Mouse (Mus musculus) right cerebral cortex, postnatal 10 days (tissue): ENCODE measurements at regions not wholly inside any gene's neighbourhood (a gene's known extent, or its start where the extent isn't known, plus 50 kb on each side); places are given as distances from the start of the nearest gene placed in this dataset.

Experiments used
- DNase-seq, 2 experiments: peaks; one replicate each; pipeline ENCODE4 v3.0.0; 2021; ENCODE audit warnings: low spot score in 2 of 2

- no peak for DNase-seq
These were observed 360.9 kb upstream of the Tenm4 start for GRCm38 (mm10) chr7:95810096-95810495.

DNA sequence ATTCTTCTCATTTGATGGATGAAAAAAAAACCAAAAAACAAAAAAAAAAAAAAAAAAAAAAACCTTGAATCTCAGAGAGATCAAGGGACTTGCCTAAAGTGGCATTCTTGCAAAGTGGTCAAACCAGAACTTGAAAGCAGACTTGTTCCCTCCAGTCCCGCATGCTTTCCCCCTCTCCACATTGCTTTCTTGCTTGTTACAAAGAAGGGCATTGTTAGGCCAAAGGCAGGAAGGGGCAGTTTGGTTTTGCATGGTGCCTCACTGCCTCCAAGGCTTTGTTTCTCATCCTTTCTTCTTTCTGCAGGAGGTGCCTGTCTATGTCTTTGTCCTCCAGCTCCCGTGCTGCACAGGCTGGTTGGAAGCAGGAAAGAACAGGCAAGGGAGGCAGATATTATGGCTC is 356.2 kb upstream of the Tenm4 start:
- DNase-seq: no peak

- no peak for DNase-seq
These were observed 347.5 kb upstream of the Tenm4 start for GRCm38 (mm10) chr7:95823539-95823938.

DNA sequence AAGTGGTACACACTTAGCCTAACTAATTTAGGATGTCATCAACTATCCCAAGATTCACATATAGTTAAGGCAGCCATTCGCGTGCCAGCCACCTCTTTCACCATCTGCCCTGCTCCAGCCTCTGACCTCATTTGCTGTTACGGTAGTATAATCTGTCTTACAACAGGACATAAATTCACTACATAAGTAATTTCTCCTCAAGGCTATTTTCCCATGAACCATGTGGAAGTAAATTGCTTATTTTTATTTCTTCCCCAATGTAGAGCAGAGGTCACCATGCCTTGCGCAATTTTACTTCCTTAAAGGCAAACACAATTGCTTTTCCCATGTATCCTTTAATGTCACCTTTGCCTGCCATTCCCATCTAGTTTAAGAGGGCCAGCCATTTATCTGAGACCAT is 341.2 kb upstream of the Tenm4 start:
- no peak for DNase-seq

DNA sequence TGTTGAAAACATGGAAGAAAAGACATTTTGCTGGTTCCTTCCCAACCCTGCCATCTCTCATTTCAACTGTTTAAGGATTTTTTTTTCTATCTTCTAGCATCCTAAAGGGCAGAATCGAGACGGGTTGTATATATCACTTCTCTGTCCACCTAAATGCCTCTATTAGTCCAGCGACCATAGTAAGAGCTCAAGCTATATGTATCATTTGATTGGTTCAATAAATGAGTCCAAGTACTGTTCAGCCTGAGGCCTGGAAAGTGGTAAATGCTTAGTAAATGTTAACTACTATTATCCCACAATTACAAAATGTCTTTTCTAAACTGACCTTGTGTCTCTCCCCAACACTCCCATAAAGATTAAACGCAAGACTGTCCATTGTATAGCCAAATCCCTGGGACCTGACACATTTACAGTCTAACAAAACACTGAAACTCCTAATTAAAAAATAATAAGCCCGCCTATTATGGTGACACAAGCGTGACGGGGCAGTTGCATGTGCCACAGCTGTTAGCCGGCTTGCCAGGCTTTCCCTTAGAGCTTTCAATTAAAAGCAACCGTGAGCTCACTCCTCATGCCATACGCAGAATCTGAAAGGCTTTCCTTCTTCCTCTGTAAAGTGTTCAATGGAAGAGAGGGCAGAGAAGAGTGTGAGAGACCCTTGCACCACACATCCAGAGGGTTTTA is 336.7 kb upstream of the Tenm4 start:
- DNase-seq: no peak

DNA sequence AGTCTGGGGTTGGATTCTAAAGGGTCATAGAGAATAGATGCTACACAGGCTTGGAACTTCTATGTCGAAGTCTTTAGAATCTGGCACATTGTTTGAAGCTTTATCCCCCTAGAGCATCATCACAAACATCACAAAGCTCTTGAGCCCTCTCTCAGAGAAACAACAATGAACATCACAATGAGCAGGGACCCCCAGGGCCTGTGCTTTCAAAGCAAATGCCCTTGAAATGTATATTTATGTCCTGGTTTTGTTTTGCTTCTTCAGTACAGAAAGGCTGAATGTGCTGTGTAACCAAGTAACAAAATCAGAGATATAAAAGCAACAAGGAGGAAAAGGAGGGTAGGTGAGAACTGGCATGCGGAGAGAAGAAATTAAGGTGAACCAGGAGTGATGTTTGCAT is 330.6 kb upstream of the Tenm4 start:
- no peak for DNase-seq

DNA sequence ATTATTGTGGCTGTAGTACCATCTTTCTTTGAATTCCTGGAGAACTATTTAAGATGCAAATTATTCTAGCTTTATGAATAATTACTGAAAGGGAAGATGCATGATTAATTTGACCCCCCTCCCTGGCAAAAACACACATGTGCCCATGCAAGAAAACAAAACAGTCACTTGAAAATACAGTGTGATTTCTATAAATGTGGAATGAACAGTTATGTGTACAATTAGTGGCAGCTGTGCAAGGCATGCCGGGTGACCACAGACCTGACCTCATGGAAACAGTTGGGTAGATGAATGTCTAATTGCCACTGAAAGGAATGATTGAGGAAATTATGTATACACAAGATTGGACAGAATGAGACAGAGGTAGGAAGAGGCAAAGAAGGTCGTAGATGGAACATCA is 321.2 kb upstream of the Tenm4 start:
- DNase-seq: no peak

GRCm38 (mm10) chr7:95852630-95853029 is 318.4 kb upstream of the Tenm4 start:
- DNase-seq: no peak

DNA sequence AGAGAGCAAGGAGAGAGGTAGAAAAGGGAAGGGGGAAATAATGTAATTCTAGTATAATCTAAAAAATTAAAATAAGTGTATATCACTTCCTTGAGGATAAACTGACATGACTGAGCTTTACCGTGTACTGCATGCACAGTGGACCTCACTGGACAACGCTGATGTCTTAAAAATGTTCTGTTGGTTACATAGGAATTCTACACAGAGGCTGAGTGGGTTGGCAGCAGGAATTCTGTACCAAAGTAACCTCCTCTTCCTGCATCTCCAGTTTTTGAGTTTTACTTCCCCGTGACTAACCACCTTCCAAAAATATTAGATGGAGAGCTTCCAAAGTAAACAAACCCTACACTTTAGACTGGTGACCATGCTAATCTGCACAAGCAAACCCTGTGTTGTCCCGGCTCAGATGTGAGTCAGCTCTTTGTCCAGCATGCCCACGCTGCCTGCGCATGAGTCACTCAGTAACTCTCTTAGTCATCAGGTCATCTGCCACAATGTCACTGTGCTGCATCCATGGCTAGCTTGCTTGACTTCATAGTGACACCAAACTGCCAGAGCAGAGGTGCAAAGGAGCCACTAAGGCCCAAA is 317.7 kb upstream of the Tenm4 start:
- no peak for DNase-seq

DNA sequence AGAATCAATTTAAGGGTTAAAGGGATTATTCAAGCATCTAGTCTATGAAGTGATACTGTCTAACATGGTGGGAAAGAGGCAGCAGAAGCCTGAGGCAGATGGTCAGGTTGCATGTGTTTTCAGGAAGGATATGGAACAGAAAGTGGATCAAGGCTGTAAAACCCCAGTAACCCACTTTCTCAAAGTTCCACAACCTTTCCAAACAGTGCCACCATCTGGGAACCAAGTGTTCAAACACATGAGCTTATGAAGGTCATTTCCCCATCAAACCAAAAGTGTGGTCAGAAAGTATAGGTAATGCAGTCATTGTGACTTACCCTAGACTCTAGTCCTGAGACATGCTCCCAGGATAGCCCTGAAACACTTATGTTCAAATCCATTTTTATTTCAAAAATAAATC is 312.8 kb upstream of the Tenm4 start:
- no peak for DNase-seq

DNA sequence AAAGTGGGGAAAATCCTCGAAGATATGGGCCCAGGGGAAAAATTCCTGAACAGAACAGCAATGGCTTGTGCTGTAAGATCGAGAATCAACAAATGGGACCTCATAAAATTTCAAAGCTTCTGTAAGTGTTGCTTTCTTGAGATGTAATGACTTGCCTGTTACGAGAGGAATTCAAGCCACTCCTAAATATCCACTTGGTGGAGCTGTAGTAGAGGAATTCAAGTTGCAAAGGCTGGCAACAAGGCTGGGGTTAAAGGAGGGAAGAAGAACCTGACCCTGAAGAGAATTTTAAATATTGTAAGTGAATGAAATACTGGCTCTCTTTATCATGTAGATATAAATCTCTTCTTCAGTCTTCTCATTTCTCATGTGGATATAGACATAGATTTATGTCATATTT is 306.8 kb upstream of the Tenm4 start:
- no peak for DNase-seq

DNA sequence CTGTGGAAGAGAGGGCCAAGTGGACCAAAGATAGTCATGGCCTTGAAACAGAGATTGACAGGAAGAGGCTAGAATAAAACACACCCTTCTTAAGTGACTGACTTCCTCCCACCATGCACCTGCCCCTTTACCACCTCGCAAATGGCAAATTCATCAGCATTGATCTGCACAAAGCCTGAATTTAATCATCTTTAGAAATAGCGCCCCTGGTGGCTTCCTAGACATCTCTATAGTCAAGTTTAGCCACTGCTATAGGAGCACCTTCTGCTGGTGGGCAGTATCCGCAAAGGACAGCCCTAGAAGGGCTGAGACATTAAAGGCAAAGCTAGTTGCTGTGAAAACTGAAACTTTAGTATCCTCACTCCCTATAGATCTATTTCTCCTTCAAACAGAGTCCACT is 305.8 kb upstream of the Tenm4 start:
- no peak for DNase-seq

- no peak for DNase-seq
These were observed 302.3 kb upstream of the Tenm4 start for GRCm38 (mm10) chr7:95868753-95869152.

DNA sequence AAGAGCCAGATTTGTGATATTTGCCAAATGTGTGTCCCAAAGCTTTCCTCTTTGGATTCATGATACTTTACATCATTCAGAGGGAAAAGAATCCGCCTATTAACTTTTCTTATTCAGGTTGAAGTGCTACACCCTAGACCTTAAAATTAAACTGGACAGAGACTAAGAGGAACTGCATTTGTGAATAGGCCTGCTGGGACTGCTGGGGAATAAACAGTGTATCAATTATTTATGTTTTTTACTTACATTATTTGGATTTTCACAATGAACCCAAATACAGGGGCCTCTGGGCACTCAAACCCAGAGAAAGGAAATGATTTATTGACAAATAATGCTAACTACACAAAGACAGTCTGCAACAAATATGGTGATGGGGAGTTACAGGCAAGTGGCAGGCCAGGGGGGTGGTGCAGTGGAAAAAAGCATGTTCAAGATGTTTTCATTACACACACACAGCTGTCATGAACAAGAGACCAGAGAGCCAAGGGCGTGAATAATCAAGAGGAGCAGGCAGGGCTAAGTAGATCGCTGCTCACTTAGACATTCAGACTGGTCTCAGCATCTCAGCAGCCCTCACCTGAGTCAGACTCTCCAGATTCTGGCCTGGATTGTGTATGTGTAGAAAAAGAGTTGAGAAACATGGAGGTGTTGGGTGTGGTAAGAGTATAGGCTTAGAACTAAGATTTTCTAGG is 290.3 kb upstream of the Tenm4 start:
- no peak for DNase-seq

DNA sequence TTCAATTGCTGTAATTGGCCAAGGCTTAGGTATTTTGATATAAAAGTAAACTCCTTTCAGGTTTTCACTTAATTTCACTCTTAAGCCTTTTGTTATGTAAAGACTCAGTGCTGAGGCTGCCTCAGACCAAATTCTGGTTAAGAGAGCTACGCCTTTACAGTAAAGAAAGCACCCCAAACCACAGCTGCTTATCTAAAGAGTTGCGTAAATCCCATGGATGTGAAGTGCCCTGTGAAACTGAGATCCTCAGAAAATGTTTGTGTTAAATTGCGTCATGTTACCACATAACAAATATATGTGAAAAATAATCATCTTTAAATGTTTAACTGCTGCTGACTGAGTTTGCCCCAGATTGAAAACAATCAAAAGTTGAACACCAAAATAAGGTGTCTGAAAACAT is 269.5 kb upstream of the Tenm4 start:
- DNase-seq: no peak

DNA sequence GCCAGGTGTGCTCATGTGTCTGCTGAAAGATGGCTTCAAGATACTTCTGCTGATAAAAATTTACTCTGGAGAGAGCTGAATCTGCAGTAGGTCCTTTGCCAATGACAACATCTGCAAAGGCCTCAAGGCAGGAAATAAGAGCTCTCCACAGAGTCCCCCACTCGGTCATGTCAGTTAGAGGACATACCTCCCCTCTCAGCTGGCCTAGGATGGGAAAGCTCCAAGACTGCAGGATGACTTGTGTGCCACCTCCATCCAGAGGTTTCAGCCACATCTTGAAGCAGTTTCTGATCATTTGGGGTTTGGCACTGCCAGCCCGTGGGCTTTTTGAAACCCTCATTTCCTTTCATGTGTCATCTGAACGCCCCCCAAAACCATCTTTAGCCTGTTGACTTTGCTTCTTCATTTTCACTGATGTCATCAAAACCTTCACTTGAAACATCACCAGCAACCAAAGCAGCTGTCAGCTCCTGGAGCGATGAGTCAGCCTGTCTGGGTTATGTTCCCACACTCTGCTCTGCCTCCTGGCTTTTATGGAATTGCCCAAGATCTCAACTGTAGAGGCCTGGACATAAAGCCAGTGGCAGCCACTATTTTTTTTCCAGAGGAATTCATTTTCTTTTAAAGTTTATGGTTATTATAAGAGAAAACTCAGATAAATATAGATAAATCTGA is 256.5 kb upstream of the Tenm4 start:
- peak; percentile 26 to 32 for DNase-seq

DNA sequence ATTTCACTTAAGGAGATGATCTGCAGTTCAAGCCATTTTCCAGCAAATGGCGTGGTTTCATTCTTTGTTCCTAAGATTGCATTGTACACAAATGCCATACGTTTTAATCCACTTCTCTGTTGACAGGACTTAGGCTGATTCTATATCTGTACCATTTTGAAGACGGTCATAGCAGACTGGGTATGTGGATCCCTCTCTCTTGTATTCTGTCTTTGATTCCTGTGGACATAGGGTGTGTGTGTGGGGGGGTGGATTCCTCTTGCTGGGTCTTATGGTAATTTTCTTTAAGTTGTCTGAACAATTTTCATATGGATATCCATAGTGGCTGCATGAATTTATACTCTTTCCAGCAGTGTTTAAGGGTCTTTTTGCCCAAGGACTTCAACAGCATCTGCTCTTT is 251.1 kb upstream of the Tenm4 start:
- DNase-seq: no peak

DNA sequence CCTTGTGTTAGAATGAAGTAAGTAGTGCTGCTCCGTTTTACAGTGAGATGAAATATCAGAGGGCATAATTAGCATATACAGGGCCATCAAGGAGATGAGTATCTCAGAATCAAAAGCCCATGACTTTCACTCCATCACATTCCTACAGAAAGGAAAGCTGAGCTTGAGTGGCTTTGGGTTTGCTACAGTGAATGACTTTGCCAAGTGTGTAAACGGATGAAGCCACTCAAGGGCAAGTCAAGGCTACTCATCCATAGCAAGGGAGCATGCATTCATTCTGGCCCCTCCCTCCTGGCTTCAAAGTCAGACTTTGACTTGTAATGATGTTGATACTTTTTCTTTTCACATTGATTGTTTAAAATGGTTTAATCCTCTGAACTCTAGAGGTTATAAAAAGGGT is 246.2 kb upstream of the Tenm4 start:
- DNase-seq: no peak

DNA sequence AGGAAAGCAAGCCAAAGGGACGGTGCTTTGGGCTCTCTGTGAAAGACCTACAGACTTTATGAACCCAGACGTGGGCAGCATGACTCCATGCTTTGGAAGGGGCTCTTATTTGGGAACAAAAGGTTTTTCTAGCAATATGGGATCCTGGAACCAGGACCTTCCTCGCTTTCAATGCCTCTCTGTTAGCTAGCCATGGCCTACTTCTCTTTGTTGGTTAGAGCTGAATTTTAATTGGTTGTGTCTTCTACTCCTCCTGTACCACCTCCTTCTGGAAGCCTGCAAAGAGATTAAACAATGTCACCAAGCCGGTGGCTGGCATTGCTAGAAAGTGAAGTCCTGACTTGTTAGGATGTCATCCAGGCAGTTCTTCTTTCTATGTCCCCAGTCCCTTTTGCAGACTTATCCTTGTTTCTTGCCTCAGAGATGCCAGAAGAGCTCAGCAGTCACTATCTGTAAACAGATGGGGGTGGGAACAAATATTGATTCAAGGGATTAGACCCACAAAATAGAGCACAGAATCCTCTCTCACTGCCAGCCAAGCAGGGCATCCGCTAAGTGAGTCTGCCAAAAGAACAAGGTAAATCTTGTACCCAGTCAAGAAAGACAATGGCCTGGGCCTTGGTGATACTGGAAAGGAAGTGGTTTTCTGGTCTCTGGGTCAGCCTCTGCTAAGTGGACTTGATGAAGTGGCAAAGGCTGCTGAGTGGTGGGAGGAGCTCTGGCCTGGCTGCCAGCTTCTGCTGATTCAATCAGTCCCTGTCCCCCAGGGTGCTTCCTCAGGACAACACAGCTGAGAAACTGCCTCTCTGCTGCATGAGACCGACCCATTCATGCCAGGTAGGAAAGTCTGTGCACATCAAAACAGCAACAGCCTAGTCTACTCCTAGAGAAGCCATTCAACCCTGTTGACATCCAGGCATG is 244.7 kb upstream of the Tenm4 start:
- peak; percentile 30 to 50 for DNase-seq

DNA sequence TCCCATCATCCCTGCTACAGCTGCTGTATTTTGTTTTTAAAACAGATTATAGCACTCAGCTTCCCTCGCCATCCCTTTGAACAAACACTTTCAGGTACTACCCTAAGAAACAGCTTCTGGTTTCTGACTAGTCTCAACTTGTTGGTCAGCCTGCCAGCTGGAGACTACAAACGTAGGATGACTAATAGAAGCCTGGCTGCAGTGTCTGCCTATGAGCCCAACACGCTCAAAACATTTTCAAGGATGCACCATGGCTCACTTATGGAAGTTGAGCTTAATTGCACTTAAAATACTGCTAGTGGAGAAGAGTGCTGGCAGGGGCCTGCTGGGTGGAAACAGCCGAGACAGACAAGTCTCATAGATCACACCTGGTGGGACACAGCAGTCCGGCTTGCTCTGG is 234.4 kb upstream of the Tenm4 start:
- no peak for DNase-seq

DNA sequence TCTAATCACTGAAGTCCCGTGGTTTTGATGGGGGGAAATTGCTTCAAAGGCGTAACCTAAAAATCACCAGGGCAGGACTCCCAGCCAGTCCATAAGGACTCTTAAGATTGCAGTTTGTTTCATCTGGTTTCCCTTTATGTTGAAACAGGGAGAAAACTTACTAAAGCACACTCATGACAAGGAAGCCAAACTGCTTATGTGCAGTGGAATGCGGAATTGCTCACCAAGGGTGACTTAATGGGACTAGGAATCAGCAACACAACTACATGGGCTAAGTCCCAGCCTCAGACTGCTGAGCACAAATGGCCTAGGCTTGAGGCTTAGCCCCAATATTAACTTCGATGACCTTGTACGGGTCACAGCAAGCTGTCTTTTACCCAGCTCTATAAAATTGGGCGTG is 227.6 kb upstream of the Tenm4 start:
- no peak for DNase-seq

GRCm38 (mm10) chr7:95952395-95952794 is 218.7 kb upstream of the Tenm4 start:
- DNase-seq: no peak
